Mouse (Mus musculus) c-Kit-positive CD71-positive TER-119-negative erythroid progenitor cells, embryonic 14.5 days (primary cell): ENCODE measurements around the gene Timeless.
"Not testable (repeated sequence)": the region's sequence is repeated elsewhere in the genome, so short reads cannot be mapped to it uniquely, and the experiment has no call there.

Experiments used
- DNase-seq: peaks from one replicate; pipeline ENCODE4 v3.0.0-alpha.2; 2013; ENCODE audit warnings: low read depth

The Timeless gene

DNA sequence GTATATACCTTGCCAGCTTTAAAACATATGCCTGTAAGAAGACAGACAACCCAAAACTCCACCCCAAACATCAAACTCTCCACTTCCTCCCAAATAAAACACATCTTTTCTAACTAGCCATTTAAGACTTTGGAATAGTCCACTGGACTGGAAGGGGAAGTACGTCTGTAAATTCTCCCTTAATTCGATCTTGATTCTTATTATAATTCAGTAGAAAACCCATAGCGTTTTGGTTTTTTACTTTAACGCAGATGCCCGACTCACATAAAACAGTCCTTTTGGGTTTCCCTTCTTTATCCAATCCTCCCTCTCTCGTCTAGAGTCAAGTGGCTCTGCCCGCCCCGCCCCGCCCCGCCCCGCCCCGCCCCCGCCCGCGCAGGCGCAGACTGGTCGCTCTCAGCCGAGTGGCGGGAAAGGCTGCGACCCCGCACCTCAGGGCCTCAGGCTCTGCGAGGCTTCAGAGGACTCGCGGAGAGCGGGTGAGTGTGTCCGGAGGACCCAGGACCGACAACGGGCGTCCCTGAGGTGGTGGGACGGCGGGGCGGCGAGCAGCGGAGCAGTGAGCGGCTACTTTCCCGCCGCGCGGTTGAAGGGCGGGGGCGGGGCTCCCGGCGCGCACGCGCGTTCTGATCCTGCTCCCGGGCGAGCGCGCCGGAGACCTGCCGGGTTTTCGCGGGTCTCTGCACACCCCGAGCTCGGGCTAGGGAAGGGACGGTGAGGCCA is at the start of gene Timeless:
Gene Timeless (plus strand): TSS at position 369 of the 723 bp plus-strand sequence.
- peak; percentile 63 for DNase-seq

- DNase-seq = no peak
Observed at GRCm38 (mm10) chr10:128184296-128184695, 47.6 kb upstream of the Timeless start.

DNA sequence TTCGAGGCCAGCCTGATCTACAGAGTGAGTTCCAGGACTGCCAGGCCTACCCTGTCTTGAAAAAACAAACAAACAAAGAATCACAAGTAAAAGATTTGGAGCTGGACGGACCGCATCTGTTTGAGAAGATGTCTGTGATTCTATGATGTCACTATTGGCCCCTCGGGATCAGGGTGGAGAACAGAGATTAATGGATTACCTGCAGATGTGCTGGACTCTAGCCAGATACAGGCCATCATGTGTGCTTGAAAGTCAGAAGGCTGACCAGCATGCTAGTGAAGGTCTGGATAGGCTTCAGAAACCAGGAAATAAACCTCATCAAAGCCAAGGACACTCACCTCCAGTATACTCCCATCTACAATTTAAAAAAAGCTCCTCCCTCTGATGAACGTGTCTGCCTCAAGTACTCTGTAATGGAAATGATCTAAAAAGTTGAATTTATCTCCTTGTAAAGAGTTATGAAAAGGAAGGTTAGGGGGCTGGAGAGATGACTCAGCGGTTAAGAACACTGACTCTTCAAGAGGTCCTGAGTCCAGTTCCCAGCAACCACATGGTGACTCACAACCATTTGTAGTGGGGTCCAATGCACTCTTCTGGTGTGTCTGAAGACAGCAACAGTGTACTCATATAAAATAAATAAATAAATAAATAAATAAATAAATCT is 46.5 kb upstream of the Timeless start:
- DNase-seq = no peak

GRCm38 (mm10) chr10:128185959-128186358 is 45.9 kb upstream of the Timeless start:
- peak; percentile 90 for DNase-seq

DNA sequence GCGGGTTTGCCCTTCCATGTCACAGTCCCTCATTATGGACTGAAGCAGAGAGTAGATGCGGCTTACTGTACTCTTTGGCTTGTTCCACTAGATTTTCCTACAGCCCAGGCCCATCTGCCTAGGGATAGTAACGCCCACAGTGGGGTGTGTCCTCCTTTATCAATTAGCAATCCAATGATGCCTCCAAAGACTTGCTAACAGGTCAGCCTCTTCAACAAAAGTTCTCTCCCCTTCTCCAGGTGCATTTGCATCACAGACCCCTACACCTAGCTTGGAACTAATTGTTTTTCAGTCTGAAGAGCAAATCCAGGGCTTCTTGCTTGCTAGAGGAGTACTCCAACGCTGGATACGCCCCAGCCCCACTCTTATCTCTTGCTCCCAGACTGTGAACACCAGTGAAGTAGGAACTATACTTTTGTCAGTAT is 44.7 kb upstream of the Timeless start:
- DNase-seq = peak; percentile 66

- peak; percentile 79 for DNase-seq
Observed at GRCm38 (mm10) chr10:128188242-128188877, 43.5 kb upstream of the Timeless start.

DNA sequence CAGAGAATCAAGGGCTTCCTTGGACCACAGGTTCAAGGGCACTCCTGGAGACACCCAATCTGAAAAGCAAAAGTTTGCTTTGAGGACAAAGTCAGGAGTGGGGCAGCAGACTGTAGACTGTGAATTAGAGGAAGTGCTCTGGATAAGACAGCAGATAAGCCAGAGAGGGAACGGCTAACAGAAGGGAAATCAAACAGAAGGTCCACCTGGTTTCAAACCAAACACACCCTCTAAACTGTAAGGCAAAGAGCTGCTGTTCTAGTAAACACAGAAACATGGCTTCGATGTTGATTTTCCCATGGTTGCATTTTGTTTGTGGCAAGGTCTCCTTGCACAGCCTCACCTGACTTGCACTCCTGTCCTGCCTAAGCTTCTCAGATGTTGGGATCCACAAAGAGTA is 40.4 kb upstream of the Timeless start:
- no peak for DNase-seq

DNA sequence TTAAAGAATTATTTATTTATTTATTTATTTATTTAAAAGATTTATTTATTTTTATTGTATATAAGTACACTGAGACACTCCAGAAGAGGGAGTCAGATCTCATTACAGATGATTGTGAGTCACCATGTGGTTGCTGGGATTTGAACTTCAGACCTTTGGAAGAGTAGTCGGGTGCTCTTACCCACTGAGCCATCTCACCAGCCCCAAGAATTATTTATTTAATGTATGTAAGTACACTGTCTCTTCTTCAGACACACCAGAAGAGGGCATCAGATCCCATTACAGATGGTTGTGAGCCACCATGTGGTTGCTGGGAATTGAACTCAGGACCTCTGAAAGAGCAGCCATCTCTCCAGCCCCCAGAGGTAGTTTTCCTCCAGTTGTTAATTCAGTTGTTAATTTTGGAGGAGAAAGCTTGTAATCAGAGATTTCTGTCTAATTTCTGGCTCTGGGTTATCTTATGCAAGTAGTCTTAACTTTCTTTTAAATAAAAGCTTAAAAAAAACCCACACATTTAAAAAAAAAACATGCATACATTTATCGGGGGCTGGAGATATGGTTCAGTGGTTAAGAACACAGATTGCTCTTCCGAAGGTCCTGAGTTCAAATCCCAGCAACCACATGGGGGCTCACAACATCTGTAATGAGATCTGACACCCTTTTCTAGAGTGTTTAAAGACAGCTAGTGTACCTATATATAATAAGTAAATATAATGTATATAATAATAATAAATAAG is 39.7 kb upstream of the Timeless start:
- DNase-seq = not testable (repeated sequence)

DNA sequence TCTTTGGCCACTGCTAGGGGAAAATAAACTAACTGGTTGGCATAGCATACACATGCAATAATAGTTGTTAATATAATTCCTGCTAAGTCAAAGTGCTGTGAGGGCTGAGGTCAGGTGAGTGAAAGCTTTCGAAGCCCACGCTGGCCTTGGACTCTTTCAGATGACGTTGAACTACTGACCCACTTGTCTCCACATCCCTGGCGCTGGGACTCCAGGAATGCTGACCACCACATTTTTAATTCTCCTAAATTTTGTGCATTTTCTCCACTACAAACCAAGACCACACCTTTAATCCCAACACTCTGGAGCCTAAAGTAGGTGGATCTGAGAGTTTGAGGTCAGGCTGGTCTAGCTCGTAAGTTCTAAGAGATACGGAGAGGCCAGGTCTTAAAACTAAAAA is 38.8 kb upstream of the Timeless start:
- no peak for DNase-seq

DNA sequence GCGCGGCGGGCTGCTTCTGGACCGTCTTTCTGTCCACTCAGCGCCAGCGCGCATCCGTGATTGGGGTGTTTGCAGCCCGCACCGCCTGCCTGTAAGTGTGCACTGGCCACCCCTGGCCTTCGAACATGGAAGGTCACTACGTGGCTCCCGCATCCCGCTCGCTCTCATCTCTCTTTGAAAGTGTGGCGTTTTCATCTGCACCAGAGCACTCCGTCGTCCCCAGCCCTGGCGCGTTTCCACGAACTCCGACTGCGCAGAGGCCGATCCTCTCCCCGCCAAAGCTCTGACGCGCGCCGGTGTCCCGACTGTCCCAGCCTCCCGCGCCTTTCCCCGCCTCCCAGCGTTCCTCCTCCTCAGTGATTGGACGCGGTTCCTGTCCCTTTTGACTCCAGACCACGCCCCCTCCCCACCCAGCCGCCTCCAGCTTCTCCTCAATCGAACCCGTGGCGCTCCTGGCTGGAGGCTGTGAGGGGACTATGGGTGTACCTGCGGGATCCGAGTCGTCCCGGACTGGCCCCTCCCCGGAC is 37.8 kb upstream of the Timeless start, which contains the start of gene Gls2:
Gene Gls2 (plus strand): TSS at position 434 of the 527 bp plus-strand sequence.
- DNase-seq = peak; percentile 98

GRCm38 (mm10) chr10:128194551-128195461 is 37.1 kb upstream of the Timeless start:
- peak; percentile 44 for DNase-seq

- DNase-seq = no peak
Observed at GRCm38 (mm10) chr10:128201856-128202255, 30.0 kb upstream of the Timeless start.

- DNase-seq = no peak
Observed at GRCm38 (mm10) chr10:128204941-128205340, 26.9 kb upstream of the Timeless start.

DNA sequence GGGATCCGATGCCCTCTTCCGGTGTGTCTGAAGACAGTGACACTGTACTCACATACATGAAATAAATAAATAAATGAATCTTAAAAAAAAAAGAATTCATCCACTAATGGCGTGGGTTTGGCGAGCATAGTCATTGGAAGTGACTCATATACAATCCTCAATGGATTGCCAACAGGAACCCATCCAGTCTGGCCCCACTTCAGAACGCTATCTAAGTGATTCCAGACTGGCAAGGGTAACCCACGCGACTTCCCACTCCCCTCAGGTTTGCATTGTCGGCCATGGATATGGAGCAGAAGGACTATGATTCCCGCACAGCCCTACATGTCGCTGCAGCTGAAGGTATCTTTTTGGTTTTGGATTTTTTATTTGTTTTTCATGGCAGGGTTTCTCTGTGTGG is 23.5 kb upstream of the Timeless start:
- DNase-seq = no peak

- no peak for DNase-seq
Observed at GRCm38 (mm10) chr10:128209311-128210009, 22.4 kb upstream of the Timeless start.

DNA sequence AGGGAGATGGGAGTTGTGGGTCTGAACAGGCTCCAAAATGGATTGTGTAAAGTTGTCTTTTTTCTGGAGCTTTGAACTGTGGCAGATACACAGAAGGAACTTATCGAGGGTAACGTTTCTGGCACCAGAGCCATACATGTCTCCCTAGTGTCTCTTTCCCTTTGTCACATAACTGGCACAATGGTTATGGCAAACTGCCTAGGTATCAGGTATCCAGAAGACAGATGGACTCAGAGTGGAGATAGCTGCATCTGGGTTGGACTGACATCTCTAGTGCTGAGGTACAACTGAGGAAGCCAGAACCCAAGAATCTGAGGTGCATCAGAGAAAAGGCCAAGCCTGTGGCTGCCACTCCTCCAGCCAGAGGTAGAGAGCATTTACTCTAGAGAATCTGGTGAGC is 21.7 kb upstream of the Timeless start:
- DNase-seq = no peak

DNA sequence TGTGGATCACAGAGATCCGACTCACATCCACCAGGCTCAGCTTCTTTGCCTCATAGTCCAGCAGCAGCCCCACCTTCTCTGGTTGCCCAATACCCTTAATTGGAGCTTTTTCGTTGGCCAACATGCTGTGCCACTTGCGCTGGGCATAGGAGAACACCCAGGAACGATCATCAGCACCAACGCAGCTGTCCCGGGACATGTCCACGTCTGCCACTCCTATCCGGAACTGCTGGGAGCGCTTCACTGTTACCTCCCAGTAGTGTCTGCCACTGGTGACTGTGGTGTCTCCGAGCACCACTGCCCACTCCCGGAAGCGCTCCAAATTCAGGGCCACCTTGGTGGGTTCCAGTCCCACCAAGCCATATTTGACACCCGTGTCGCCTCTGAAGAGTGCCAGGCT is 20.9 kb upstream of the Timeless start:
- no peak for DNase-seq

DNA sequence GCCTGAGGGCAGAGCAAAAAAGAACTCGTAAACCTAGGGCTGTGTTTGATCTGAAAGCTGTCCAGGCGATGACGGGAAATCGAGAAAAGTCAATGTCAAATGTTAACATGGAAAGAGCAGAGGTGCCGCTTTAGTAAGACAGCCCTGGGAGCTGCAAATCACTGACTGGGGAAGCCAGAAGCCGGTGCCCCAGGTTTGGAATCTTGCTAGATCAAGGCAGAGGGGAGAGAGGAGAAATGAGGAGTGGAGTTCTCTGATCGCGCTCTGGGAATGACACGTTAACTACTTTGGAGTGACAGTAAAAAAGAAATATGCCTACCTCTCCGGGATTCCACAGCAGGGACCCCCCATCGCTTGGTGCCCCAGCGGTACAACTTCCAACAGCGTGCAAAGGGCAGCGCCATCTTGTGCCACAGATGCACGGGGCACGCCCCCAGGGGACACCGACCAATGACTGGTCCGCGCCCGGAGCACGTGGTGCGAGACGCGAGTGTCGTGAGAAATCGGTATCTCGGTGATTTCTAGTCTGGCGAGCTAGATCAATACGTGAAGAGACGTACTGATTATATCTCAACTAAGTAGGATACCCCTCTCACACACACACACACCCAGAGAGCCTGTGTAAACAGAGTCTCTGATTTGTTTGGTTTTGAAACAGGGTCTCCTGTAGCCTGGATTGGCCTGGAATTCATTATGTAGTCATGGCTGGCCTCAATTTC is 20.3 kb upstream of the Timeless start, which contains the start of gene Spryd4:
Gene Spryd4 (minus strand): TSS at position 418 of the 719 bp plus-strand sequence.
- DNase-seq = peak; percentile 91

DNA sequence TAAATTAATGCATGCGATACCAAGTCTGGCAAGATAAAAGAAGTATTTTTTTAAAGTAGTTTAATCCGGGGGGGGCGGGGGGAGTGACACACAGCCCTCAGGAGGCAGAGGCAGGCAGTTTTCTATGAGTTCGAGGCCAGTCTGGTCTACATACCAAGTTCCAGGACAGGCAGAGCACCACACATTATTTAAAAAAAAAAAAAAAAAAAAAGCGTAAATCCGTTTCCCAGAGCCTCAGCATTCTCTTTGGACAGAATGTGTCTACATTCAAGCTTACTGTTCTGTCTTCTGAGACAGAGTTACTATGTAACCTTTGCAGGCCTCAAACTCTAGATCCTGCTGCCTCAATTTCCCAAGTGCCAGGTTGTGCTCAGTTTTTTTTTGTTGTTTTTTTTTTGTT is 19.7 kb upstream of the Timeless start:
- no peak for DNase-seq
